Mouse (Mus musculus) spleen, adult 18-20 months (tissue): ENCODE measurements around the gene Slc23a4.

Experiments
- DNase-seq, 2 experiments: peaks; one replicate each; pipeline ENCODE4 v3.0.0; 2022; ENCODE audit warnings: mixed read lengths in 2 of 2

Gene Slc23a4

DNA sequence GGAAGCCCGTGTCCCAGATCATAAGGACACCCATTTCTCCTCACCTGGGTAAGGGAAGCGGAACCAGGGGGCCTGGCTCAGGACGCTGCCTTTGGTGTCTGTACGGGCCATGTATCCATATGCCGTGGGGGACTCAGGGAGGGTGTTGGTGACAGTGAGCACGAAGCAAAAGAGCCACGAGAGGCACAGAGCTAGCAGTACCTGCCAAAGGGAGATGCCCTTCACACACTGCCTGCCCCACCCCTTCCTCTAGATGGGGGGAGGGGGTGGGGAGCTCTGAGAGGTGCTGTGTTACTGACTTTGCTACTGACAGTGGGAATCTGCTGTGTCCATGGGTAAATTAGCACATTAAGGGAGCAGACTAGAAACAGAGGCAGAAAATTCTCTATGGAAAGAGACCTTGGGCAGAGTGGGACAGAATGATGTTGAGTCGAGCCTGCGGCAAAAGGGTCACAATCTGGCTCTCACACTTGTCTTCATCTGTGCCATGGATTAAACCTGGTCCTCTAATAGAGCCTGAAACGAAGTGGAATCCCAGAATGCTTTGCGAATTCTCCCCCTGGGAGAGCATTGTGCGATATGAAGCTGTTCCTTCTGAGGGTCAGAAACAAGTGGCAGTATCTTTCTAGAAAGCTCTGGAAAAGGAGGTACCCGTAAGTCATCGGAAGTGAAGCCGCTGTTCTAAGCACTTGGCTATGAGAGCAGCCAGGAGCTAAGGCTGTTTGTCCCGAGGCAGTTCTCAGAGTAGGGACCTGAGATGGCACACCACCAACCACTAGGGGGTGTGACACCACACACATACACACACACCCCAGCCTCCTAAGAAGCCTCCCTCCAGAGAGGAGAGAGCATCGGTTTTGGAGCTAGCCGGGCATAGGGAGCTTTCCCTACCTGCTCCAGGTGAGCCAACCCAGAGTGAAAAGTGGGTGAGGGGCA lies 33.0 kb downstream of the Slc23a4 start:
- peak in 1 of 2 experiments; percentile 26 for DNase-seq

DNA sequence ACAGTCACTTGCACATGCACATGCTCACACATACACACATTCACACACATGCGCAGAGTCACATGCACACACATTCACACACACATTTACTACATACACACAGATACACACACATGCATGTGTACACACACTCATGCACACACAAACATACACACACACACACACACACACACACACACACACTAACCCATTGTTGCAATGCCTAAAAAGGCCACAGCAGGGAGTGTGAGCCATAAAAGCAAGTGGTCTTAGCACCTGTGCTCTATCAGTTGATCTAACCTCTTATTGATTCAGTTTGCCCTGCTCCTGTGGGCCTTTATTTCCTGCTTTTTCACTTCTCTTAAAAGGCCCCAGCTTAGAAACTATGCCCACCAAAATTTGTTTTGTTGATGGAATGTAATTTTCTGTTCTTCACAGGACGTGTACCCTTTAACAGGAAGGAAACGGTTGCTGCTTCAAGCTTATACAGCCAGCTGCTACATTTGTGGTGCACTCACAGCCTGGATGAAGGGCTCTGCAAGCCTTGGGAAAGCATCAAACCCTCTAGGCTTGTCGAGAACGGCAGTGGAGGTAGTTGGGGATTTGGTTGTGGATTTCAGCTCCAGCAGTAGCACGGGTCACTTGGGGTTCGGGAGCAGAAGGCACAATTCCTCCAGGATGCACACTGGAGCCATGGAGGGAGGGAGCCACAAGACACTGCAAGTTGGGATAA lies 36.1 kb downstream of the Slc23a4 start:
- DNase-seq, result no peak

DNA sequence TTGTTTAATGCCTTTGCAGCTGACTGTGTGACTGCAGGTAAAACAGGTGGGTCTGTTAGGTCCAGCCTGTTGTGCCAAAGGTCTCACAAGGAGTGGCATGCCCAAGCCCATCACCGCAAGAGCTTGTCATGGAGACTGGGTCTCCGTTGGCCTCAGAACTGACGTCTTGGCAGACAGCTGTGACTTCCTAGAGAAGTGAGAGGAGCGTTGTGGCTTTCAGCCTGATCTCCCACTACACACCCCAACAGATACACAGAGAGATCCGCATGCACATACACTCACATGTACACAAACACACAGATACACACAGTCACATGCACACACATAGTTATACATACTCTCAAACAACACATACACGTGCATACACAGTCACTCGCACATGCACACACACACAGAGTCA lies 36.7 kb downstream of the Slc23a4 start:
- no peak for DNase-seq

DNA sequence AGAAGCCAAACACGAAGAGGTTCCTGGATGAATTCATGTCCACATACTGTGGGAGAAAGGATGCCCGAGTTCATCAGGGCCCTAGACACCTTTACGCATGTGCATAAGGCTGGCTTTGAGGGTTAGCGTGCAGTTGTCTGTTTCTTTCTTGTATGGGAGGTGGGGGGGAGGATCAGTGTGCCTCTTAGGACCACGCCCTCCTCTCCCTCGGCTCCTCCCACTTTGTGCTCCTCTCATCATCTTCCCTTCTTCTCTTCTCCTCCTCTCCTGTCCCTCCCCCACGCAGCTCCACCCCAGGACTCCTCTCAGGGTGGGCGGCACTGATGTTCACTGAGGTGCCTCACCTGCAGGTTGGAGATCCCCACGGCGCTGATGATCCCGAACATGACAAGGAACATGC lies 39.7 kb downstream of the Slc23a4 start:
- DNase-seq, result no peak

DNA sequence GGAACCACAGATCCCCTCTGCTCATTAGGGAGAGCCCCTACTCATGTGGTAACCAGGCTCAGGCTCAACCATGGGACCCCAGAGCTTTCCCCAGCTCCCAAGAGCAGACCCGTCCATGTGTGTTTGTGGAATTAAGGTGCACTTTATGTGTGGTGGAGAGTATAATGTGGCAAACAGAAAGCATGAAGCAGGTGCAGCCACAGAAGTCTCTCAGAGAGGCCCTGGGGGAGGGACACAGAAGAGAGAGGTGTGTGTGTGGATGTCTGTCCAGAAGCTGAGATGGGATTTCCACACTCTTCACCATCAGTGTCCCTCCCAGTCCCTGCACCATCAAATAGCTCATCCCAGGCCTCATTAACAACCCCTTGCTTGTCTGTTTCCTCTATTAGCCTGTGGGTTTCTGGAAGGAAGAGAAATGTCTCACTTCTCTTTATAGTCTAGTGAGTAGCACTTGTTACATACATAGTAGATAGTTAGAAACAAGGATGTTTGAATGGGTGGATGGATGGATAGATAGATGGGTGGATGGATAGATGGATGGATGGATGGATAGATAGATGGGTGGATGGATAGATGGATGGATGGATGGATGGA lies 41.6 kb downstream of the Slc23a4 start:
- no peak for DNase-seq

DNA sequence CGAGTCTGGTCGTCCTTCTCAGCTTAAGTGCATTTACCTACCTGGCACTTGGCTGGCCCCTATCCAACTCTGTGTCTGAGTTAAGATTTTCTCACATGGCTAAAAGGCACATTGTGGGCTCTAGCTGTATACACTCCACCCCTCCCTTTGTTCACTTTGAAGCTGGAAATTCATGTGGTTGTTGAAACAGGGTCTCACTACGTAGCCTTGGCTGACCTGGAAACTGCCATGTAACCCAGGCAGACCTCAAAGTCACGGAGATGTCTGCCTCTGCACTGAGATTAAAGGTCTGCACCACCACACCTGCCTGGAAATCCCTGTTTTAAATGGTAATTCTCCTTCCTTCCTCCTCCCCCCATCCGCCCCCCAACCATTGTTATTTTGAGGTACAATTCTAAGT lies 44.7 kb downstream of the Slc23a4 start:
- no peak for DNase-seq

DNA sequence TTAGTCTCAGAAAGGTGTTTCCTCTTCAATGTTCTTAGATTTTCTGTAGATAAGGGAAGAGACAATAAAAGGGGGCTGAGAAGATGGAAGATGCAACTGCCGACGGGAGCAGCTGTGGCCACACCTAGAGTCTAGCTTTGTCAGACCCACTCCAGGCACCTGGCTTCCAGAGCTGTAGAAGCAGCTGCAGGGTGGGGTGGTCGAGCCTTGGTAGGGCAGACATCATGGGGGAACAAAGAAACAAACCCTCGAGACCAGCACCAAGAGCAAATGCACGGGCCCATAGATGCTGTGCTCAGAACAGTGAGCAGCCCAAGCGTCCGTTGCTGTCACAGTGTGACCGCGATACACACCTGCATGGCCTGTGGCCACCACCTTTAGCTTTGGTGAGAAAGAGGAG lies 45.8 kb downstream of the Slc23a4 start:
- DNase-seq, result no peak

DNA sequence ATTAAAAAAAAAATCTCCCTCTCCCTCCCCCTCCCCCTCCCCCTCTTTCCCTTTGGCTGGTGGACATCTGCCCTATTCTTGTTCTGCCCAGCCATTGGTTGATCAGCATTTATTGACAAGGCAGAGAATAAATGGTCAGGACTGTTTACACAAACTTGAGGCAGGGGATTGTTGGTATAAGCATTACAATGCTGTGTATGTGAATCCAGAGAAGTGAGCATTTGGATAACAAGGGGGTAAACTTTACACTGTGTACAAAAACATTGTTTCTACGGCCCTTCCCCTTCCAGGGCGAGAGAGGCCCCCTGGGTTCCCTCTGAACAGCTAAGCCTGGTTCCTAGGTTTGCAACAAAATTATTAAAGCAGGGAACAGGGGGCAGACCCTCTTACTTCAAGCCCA lies 46.7 kb downstream of the Slc23a4 start:
- DNase-seq, result no peak

DNA sequence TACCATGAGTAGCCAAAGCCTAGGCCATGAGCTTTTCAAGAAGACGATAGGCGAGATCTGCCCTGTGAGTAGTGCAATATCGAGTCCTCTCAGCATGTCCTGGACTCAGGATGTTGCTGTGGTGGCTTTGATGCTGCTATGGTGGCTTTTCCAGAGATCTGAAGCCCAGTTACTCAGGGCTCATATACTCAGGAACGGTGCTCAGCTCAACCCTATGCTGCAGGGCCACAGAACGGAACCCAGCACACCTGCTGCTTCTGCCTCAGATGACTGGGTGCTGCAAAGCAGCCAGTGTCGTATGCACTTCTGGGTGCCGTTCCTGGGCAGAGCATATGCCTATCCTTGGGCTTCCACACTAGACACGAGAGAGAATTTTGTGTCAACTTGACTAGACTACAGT lies 48.8 kb downstream of the Slc23a4 start:
- DNase-seq, result no peak

DNA sequence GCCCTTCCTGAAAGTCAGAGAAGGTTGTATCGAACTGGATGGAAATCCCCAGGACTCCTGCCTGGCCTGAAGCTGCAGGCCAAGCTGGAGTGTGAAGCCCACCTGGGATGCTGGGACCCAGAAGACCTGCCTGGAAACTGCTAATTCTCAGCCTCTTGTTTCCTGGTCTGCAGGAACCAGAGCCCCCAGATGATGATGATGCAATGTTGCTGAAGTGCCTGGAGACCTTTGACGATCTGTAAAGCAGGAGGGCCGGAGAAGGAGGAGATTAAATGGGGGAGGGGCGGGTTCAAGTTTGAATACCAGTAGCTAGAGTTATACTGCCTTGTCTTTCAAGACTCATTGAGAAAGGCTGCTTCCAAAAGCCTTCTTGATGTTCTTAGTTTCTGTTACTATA lies 49.3 kb downstream of the Slc23a4 start:
- DNase-seq, result no peak

DNA sequence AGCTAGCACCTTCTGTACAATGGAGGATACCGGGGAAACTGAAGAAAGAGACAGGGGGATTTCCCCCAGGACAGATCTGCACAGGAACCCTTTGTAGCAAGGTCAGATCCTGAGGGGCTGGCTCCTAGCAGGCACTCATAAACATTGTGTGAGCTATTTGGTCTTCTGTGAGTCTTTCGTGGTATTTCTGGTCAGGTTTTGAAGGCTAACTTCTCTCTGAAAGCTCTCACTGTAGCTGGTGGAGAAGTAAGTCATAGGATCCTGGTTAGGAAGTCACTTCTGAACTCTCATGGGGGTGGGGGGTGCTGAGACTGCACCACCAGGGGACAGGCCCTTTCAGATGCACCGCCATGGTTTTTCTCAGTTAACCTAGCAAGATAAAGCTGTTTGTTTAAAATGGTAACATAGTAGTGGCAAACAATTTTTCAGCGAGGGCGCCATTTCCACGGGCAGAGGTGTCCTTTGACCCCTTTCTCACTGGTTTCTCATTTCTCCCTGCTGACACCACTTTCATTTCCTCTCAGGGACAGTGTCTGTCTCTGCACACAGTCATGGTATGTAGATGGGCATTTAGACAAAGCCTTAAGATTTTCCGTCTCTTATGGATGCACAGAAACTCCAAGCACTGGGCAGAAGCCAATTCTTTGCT lies 49.8 kb downstream of the Slc23a4 start:
- peak in 1 of 2 experiments; percentile 19 for DNase-seq

DNA sequence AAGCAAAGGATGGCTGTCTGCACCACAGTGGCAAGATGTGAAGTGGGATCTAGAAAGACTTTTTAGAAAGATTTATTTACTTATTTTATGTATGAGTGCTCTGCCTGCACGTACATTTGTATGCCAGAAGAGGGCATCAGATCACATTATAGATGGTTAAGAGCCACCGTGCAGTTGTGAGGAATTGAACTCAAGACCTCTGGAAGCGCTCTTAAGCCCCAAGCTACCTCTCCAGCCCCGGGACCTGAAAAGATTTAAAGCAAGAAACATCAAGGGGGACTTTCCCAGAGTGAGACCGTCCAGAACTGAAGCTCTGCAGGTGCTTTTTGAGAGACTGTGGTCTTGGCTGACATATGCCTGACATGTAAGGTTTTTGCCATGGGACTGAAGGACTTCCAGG lies 51.5 kb downstream of the Slc23a4 start:
- no peak for DNase-seq

DNA sequence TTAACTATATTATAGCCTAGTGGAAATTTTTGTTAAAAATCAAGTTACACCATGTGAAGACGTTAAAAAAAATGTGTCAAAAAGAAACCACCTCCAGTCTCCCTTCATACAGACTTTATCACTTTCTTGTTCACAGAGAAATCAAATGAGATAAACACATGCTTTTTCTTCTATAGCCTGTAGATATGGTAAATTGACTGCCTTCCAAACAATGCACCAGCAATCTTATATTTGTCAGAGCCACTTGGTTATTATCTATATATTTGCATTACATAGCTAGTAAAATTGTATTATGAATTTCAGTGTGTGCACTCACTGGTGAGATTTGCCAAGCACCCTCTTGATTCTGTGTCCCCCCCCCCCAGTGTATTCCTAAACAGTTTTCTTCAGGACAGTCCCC lies 55.6 kb downstream of the Slc23a4 start:
- no peak for DNase-seq

DNA sequence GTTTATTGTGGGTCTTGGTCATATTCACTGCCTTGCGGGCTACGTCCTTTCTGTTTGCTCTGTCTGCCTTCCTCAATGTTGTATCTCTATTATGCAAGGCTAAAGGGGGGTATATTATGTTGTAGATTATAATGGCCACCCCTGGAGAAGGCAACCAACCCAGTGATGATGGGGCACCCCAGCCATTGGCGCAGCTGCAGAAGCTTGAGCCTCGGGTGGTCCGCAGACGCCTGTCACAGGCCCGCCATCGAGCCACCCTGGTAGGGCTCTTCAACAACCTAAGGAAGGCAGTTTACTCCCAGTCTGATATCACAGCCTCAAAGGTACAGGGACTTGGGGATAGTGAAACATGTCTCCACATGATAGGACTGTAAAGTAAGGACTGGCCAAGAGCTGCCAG lies 60.6 kb downstream of the Slc23a4 start:
- no peak for DNase-seq

DNA sequence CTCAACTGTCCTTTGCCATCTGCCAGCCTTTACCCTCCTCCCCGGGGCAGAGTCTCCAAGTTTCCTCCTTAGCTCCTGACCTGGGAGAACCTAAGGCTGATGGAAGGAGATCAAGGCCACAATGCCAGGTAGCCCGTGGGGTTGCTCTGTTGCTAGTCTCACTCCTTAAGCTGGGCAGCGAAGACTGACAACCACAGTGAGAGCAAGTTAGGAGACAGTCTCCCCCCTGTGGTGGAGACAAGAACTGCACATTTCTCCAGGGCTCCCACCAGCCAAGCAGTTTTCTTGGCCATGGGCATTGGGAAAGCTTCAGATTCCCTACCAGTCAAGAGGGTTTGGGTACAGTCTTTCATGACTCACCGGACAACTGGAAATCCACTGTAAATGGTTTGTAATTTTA lies 61.0 kb downstream of the Slc23a4 start:
- DNase-seq, result peak; percentile 26 to 70

DNA sequence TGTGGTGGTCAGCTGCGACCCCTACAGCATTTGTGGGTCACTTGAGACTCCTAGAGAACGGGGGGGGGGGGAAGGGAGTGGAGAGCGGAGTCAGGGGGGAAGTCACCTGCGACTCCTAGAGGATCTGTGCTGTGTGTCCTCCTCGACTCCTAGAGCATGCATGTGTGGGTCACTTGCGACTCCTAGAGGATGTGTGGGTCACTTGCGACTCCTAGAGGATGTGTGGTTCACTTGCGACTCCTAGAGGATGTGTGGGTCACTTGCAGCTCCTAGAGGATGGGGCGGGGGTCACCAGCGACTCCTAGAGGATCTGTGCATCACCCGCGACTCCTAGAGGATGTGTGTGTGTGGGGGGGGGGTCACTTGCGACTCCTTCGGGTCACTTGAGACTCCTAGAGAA lies 66.3 kb downstream of the Slc23a4 start:
- peak; percentile 21 to 22 for DNase-seq

DNA sequence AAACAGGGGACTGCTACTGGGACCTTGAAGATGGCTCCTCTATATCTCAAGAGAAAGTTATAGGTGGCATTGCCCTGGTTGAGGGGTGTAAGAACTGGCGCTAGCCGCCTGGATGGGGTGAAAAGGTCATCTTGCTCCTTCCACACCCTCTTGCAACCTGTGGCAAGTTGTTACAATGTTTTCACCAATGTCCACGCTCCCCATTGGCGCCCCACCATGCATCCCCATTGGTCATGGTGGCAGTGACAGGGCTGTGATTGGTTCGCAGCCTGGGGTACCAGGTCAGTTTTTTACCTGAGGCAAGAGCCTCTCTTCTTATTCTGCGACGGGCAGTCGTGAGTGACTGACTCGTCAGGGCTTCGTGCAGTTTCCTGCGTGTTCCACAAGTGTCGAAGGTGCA lies 67.6 kb downstream of the Slc23a4 start:
- no peak for DNase-seq

DNA sequence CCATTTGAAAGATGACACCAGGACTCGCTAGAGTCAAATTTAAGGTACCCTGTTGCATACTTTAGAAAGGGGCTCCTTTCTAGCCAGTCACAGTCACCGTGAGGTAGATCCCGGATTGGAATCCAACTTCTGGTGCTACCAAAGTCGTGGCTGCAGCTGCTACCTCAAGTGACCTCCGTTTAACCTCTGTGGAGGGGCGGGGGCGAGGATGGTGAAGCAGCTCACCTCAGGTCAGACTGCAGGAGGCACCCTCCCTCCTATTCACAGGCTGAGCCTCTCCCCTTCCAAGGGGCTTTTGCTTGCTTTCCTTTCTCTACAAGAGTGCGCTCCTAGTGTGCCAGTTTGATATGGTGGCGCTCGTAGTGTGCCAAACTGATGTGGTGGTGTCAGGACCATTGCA lies 68.2 kb downstream of the Slc23a4 start, which contains the start of gene Stra8:
TSS of gene Stra8 (plus strand) at position 208 of the 400 bp plus-strand sequence.
- no peak for DNase-seq

DNA sequence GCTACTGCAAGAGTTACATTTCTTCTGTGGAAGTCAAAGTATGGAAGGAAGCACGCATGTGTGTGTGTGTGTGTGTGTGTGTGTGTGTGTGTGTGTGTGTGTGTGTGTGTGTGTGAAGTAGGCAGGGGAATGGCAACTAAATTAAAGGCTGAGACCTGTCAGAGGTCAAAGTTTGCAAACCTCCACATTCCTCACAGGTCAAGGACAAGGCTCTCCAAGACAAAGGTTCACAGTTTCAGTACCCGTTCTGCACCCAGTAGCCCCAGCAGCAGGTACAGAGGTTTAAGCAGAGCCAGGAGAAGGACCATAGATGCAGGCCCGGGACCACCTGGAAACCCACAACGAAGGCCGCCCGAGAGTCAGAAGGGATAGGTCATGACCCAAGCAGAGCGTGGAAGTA lies 69.1 kb downstream of the Slc23a4 start:
- no peak for DNase-seq

DNA sequence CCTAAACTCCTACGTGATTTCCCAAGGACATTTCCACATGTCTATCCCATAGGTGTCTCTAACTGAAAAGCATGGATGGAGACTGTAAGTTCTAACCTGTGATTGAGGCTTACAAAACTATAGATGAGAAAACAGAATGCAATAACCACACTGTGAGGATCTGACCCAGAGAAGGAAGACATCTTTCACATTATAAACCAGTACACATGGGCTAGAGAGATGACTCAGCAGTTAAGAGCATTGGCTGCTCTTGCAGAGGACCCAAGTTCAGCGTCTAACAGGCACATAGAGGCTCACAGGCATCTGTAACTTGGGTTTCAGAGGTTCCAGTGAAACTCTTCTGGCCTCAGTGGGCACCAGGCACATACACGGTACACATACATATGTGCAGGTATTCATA lies 73.7 kb downstream of the Slc23a4 start:
- DNase-seq, result no peak

DNA sequence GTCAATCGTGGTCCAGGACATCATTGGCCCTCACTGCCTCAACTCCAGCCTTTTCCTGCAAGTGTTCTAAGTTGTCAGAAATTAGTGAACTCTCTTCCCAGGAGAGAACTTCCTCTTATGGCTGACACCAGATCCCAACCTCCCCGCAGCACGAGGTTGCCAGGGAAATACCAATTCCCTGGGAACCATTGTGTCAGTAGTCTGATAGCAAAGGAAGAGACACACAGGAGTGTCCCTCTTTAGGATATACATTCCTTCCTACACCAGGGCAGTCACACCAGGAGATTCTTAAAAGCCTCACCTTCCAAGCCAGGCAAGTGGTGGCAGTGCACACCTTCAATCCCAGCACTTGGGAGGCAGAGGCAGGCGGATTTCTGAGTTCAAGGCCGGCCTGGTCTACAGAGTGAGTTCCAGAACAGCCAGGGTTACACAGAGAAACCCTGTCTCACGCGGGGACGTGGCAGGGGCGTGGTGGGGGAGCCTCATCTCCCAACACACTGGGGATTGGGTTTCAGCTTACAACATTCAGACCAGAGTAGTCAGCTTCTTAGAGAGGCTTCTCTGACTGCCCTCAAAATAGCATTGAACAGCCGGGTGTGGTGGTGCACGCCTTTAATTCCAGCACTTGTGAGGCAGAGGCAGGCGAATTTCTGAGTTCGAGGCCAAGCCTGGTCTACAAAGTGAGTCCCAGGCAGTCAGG lies 74.7 kb downstream of the Slc23a4 start:
- DNase-seq, result no peak

DNA sequence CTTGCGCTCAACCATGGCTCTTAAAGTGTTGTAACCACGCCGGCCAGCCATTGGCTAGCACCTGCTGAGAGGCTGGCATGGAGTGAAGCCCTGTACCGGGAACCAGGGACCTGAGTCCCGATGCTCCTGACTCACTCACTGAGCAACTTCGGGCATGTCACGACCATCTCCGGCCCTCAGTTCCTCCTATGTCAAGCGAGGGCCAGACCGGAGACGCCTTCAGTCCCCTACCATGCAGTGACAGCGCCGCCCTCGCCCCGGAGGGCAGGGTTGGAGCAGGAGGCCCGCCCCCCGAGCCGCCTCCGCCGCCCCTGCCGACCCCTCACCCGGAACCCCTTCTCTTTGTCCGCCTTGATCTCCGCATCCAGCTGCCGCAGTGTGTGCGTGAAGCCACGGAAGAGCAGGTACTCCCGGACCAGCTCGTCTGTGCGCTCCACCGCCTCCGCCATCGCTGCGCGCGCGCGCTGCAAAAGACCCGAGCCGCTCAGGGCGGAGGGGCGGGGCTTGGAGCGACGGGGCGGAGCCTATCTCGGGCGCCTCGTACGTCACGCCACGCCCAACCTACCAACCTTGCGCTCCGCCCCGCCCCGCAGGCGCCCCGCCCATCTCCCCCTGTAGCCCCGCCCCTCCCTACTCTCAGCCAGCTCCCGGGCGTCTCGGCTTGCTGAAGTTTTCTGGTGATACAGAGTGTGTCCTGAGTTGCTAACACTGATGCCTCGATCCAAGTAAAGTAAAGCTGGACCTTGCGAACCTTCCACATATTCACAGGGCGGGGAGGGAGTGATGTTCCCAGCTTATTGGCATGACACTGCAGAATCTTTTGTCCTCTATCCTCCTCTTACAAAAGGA lies 77.6 kb downstream of the Slc23a4 start, which contains the start of gene Wdr91:
TSS of gene Wdr91 (minus strand) at position 506 of the 849 bp plus-strand sequence.
- peak; percentile 84 to 97 for DNase-seq
